Mouse (Mus musculus) MEL (cell line): ENCODE measurements around the gene Naaladl2.

Source experiments
- CTCF ChIP-seq, 3 experiments: IDR thresholded peaks in 2 of 3; conservative IDR thresholded peaks in 1 of 3; 2 replicates each; pipeline ENCODE4 v1.5.1; 2011 to 2012; ENCODE audit warnings: low read length in 3 of 3, low read depth in 2 of 3, mild to moderate bottlenecking in 2 of 3, improper control_type of control experiment in 1 of 3, inconsistent platforms in 1 of 3, mixed read lengths in 1 of 3, moderate library complexity in 1 of 3; ENCODE audit not compliant: control insufficient read depth in 1 of 3, insufficient read depth in 1 of 3, poor library complexity in 1 of 3, severe bottlenecking in 1 of 3
- E2F4 ChIP-seq: IDR thresholded peaks from 2 replicates; pipeline ENCODE4 v1.6.1; 2011; ENCODE audit warnings: low read depth, low read length, improper control_type of control experiment, borderline replicate concordance
- GABPA ChIP-seq: IDR thresholded peaks from 2 replicates; pipeline ENCODE4 v1.6.1; 2012; ENCODE audit warnings: low read depth, mild to moderate bottlenecking, inconsistent platforms, low read length, improper control_type of control experiment, moderate library complexity
- MAX ChIP-seq: IDR thresholded peaks from 2 replicates; pipeline ENCODE4 v1.6.1; 2011; ENCODE audit warnings: low read length, improper control_type of control experiment
- NELFE ChIP-seq: IDR thresholded peaks from 2 replicates; pipeline ENCODE4 v1.6.1; 2011; ENCODE audit warnings: low read depth, low read length, improper control_type of control experiment
- POLR2AphosphoS2 ChIP-seq: IDR thresholded peaks from 2 replicates; pipeline ENCODE4 v1.6.1; 2011; ENCODE audit warnings: low read length, improper control_type of control experiment
- TAL1 ChIP-seq: IDR thresholded peaks from 2 replicates; pipeline ENCODE4 v1.6.1; 2012; ENCODE audit warnings: mild to moderate bottlenecking, inconsistent platforms, low read length, moderate library complexity, mixed read lengths
- TCF12 ChIP-seq: IDR thresholded peaks from 2 replicates; pipeline ENCODE4 v1.6.1; 2014; ENCODE audit warnings: low read depth, mild to moderate bottlenecking, inconsistent platforms, low read length, improper control_type of control experiment, moderate library complexity
- USF1 ChIP-seq: IDR thresholded peaks from 2 replicates; pipeline ENCODE4 v1.6.1; 2014; ENCODE audit warnings: low read depth, mild to moderate bottlenecking, inconsistent platforms, low read length, improper control_type of control experiment, moderate library complexity
- USF2 ChIP-seq, 2 experiments: IDR thresholded peaks; 2 replicates each; pipeline ENCODE4 v1.6.1; 2011 to 2012; ENCODE audit warnings: improper control_type of control experiment in 2 of 2, low read length in 2 of 2, borderline replicate concordance in 1 of 2, inconsistent platforms in 1 of 2, low read depth in 1 of 2, mild to moderate bottlenecking in 1 of 2; ENCODE audit not compliant: insufficient read depth in 1 of 2

- TF ChIP-seq CTCF (IDR thresholded peaks at IDR 0.05 in 2 of 3, conservative IDR thresholded peaks at IDR 0.05 in 1 of 3; ENCODE audit: control insufficient read depth in 1 of 3, insufficient read depth in 1 of 3, low read depth in 2 of 3, low read length in 3 of 3, poor library complexity in 1 of 3, severe bottlenecking in 1 of 3) (no peak), GABPA (no peak), TAL1 (no peak), NELFE (no peak), TCF12 (no peak), USF1 (no peak), MAX (no peak), E2F4 (no peak), POLR2AphosphoS2 (no peak), USF2 (IDR thresholded peaks at IDR 0.05; ENCODE audit: borderline replicate concordance in 1 of 2, insufficient read depth in 1 of 2, low read depth in 1 of 2, low read length in 2 of 2) (no peak)
These were observed 657.5 kb downstream of the Naaladl2 start for GRCm38 (mm10) chr3:24486456-24487112.
